Mouse (Mus musculus) neural tube, embryonic 12.5 days (tissue): ENCODE measurements around the gene Mxi1. TPM values are rescaled to one million over a fixed set of nuclear protein-coding genes. Genes with fewer than 3 reads are reported as not detected.
A peak's percentile ranks its signal among the peaks of the same experiment; 100 is the strongest.

Source experiments
- ATAC-seq: fragments of 200-750 bp; cut with Nextera tagmentation; 2 replicates; pipeline ENCODE4 v1.8.0; 2017; ENCODE audit warnings: low read depth, mild to moderate bottlenecking, moderate TSS enrichment, moderate library complexity; ENCODE audit not compliant: low FRiP score
- H3K27ac ChIP-seq: fragments of 300-500 bp; sonication (generic); 2 replicates; pipeline ENCODE4 v1.5.1; 2016
- H3K27me3 ChIP-seq: fragments of 300-500 bp; sonication (generic); replicated peaks from 2 replicates; pipeline ENCODE4 v1.6.1; 2016; ENCODE audit warnings: mild to moderate bottlenecking
- H3K36me3 ChIP-seq: fragments of 300-500 bp; sonication (generic); 2 replicates; pipeline ENCODE4 v1.6.1; 2016; ENCODE audit warnings: mild to moderate bottlenecking
- H3K4me1 ChIP-seq: fragments of 300-500 bp; sonication (generic); 2 replicates; pipeline ENCODE4 v1.6.1; 2016
- H3K4me2 ChIP-seq: fragments of 300-500 bp; sonication (generic); replicated peaks from 2 replicates; pipeline ENCODE4 v1.6.1; 2016; ENCODE audit warnings: mild to moderate bottlenecking
- H3K4me3 ChIP-seq: fragments of 300-500 bp; sonication (generic); 2 replicates; pipeline ENCODE4 v1.5.1; 2016
- H3K9ac ChIP-seq: fragments of 300-500 bp; sonication (generic); 2 replicates; pipeline ENCODE4 v1.6.1; 2016; ENCODE audit warnings: mild to moderate bottlenecking
- H3K9me3 ChIP-seq: fragments of 300-500 bp; sonication (generic); 2 replicates; pipeline ENCODE4 v1.6.1; 2016; ENCODE audit warnings: mild to moderate bottlenecking
- WGBS: fragments of 180-500 bp; shearing (Covaris S2); methylation state at CpG from one replicate; pipeline ENCODE4 v1.1.7; 2016; 5-methylcytosine and 5-hydroxymethylcytosine counted together
- polyA plus RNA-seq: library from polyadenylated mRNA; unstranded; fragments of >200 nt; fragmentation: Nextera tagmentation; extraction: Ambion mirVana; gene quantifications from 2 replicates; pipeline ENCODE4 v1.2.1, GENCODE M21; 2016

The Mxi1 gene
- polyA plus RNA-seq, 1 experiment from 2014 or later, result 74.8 TPM

- Histone ChIP-seq H3K4me1 (peaks cover 39% of the 10 kb centered on the region), H3K4me3 (no peak overlapping the region), H3K9ac (0 out of 2 replicates have a peak overlapping the region, but pooled peaks have one; percentile 13), H3K27me3 (no peaks in the 10 kb centered on the region), H3K27ac (no peak overlapping the region), H3K9me3 (no peaks in the 10 kb centered on the region), H3K36me3 (no peaks in the 10 kb centered on the region), H3K4me2 (no peak overlapping the region)
- no peak for ATAC-seq
- 79% methylated on average over 16 of the region's 16 CpGs for WGBS
These were observed 8.1 kb downstream of the Mxi1 start for GRCm38 (mm10) chr19:53318143-53319132.

GRCm38 (mm10) chr19:53320264-53321110, 10.2 kb downstream of the Mxi1 start:
- Histone ChIP-seq H3K36me3 (no peaks in the 10 kb centered on the region), H3K4me3 (no peak overlapping the region), H3K9me3 (no peaks in the 10 kb centered on the region), H3K27ac (no peak overlapping the region), H3K27me3 (no peaks in the 10 kb centered on the region), H3K4me2 (no peak overlapping the region), H3K9ac (no peak overlapping the region), H3K4me1 (peaks cover 41% of the 10 kb centered on the region)
- WGBS, result 69% methylated on average over 9 of the region's 9 CpGs
- no peak for ATAC-seq

- peaks cover 42% of the 10 kb centered on the region for H3K4me1 ChIP-seq
- 84% methylated on average over 10 of the region's 10 CpGs for WGBS
These were observed 11.0 kb downstream of the Mxi1 start for GRCm38 (mm10) chr19:53321273-53321672.

GRCm38 (mm10) chr19:53322438-53323048, 12.2 kb downstream of the Mxi1 start:
- H3K9me3 ChIP-seq, result no peaks in the 10 kb centered on the region
- peaks cover 45% of the 10 kb centered on the region for H3K4me1 ChIP-seq
- no peak overlapping the region for H3K4me2 ChIP-seq
- no peaks in the 10 kb centered on the region for H3K27me3 ChIP-seq
- no peak overlapping the region for H3K4me3 ChIP-seq
- no peak for ATAC-seq
- no peaks in the 10 kb centered on the region for H3K36me3 ChIP-seq
- H3K27ac ChIP-seq, result no peak overlapping the region
- 93% methylated on average over 12 of the region's 12 CpGs for WGBS
- H3K9ac ChIP-seq, result no peak overlapping the region

More at GRCm38 (mm10) chr19:53321273-53321672, 11.0 kb downstream of the Mxi1 start:
- H3K9me3 ChIP-seq, result no peaks in the 10 kb centered on the region
- no peaks in the 10 kb centered on the region for H3K36me3 ChIP-seq
- ATAC-seq, result no peak
- H3K27ac ChIP-seq, result no peak overlapping the region
- no peak overlapping the region for H3K9ac ChIP-seq
- H3K4me3 ChIP-seq, result no peak overlapping the region
- H3K27me3 ChIP-seq, result no peaks in the 10 kb centered on the region
- H3K4me2 ChIP-seq, result no peak overlapping the region

- peaks cover 38% of the 10 kb centered on the region for H3K4me1 ChIP-seq
- no peak for ATAC-seq
These were observed 14.5 kb downstream of the Mxi1 start for GRCm38 (mm10) chr19:53324866-53325265.

GRCm38 (mm10) chr19:53325578-53326295, 15.4 kb downstream of the Mxi1 start:
- Histone ChIP-seq H3K4me1 (peaks cover 44% of the 10 kb centered on the region), H3K4me2 (peak overlapping the region; percentile 48), H3K9me3 (no peaks in the 10 kb centered on the region), H3K9ac (0 out of 2 replicates have a peak overlapping the region, but pooled peaks have one; percentile 38), H3K27me3 (no peaks in the 10 kb centered on the region), H3K27ac (no peak overlapping the region), H3K4me3 (no peak overlapping the region), H3K36me3 (no peaks in the 10 kb centered on the region)
- ATAC-seq, result no peak
- WGBS, result 12% methylated on average over 27 of the region's 27 CpGs

More at GRCm38 (mm10) chr19:53324866-53325265, 14.5 kb downstream of the Mxi1 start:
- Histone ChIP-seq H3K4me3 (no peak overlapping the region), H3K27ac (no peak overlapping the region), H3K4me2 (peak overlapping the region; percentile 48), H3K36me3 (no peaks in the 10 kb centered on the region), H3K9ac (no peak overlapping the region), H3K9me3 (no peaks in the 10 kb centered on the region), H3K27me3 (no peaks in the 10 kb centered on the region)
- 48% methylated on average over 6 of the region's 6 CpGs for WGBS

- Histone ChIP-seq H3K4me3 (no peak overlapping the region), H3K27ac (no peak overlapping the region), H3K4me2 (no peak overlapping the region), H3K36me3 (peaks cover 16% of the 10 kb centered on the region), H3K27me3 (no peaks in the 10 kb centered on the region), H3K4me1 (peaks cover 36% of the 10 kb centered on the region), H3K9me3 (no peaks in the 10 kb centered on the region), H3K9ac (no peak overlapping the region)
- ATAC-seq, result no peak
- WGBS, result 74% methylated on average over 9 of the region's 9 CpGs
These were observed 17.8 kb downstream of the Mxi1 start for GRCm38 (mm10) chr19:53328116-53328515.

- Histone ChIP-seq H3K27ac (no peak overlapping the region), H3K4me2 (peak overlapping the region; percentile 100), H3K9me3 (no peaks in the 10 kb centered on the region), H3K4me3 (peak overlapping the region; percentile 74), H3K27me3 (no peaks in the 10 kb centered on the region), H3K9ac (peak overlapping the region; percentile 72), H3K36me3 (peaks cover 18% of the 10 kb centered on the region), H3K4me1 (peaks cover 32% of the 10 kb centered on the region)
- under 1% methylated on average over 100 of the region's 106 CpGs for WGBS
- peak; percentile 75 for ATAC-seq
These were observed 19.1 kb downstream of the Mxi1 start for GRCm38 (mm10) chr19:53329221-53329991.

GRCm38 (mm10) chr19:53329992-53330381, 19.7 kb downstream of the Mxi1 start:
- no peaks in the 10 kb centered on the region for H3K27me3 ChIP-seq
- peak overlapping the region; percentile 74 for H3K4me3 ChIP-seq
- peak overlapping the region; percentile 100 for H3K4me2 ChIP-seq
- no peak overlapping the region for H3K27ac ChIP-seq
- under 1% methylated on average over 29 of the region's 29 CpGs for WGBS
- peak; percentile 72 for ATAC-seq
- H3K9ac ChIP-seq, result peak overlapping the region; percentile 72
- H3K9me3 ChIP-seq, result no peaks in the 10 kb centered on the region
- H3K36me3 ChIP-seq, result peaks cover 18% of the 10 kb centered on the region
- H3K4me1 ChIP-seq, result peaks cover 27% of the 10 kb centered on the region

- H3K4me1 ChIP-seq, result peaks cover 12% of the 10 kb centered on the region
- H3K9ac ChIP-seq, result no peak overlapping the region
- H3K27ac ChIP-seq, result no peak overlapping the region
- no peak overlapping the region for H3K4me2 ChIP-seq
- no peaks in the 10 kb centered on the region for H3K27me3 ChIP-seq
- 95% methylated on average over 21 of the region's 21 CpGs for WGBS
- peaks cover 18% of the 10 kb centered on the region for H3K36me3 ChIP-seq
- H3K9me3 ChIP-seq, result no peaks in the 10 kb centered on the region
- no peak overlapping the region for H3K4me3 ChIP-seq
- ATAC-seq, result no peak
These were observed 21.7 kb downstream of the Mxi1 start for GRCm38 (mm10) chr19:53331882-53332500.
